Mouse (Mus musculus) forebrain, embryonic 11.5 days (tissue): Measurements from ENCODE around the gene Chst8. TPM values are rescaled to one million over a fixed set of nuclear protein-coding genes. Genes with fewer than 3 reads are reported as not detected.

ENCODE experiments used
- ATAC-seq: fragments of 200-750 bp; cut with Nextera tagmentation; replicated peaks from 2 replicates; pipeline ENCODE4 v1.8.0; 2017; ENCODE audit warnings: moderate TSS enrichment; ENCODE audit not compliant: low FRiP score
- DNase-seq: peaks from one replicate; pipeline ENCODE4 v3.0.0-alpha.2; 2017; ENCODE audit warnings: low spot score
- H3K27ac ChIP-seq: fragments of 300-500 bp; sonication (generic); 2 replicates; pipeline ENCODE4 v1.5.1; 2014; ENCODE audit warnings: low read depth, low read length
- H3K27me3 ChIP-seq: fragments of 300-500 bp; sonication (generic); 2 replicates; pipeline ENCODE4 v1.6.1; 2014; ENCODE audit warnings: mild to moderate bottlenecking, low read length, mixed read lengths; ENCODE audit not compliant: control insufficient read depth, insufficient read depth
- H3K36me3 ChIP-seq: fragments of 300-500 bp; sonication (generic); 2 replicates; pipeline ENCODE4 v1.6.1; 2014; ENCODE audit warnings: mild to moderate bottlenecking, low read length, moderate library complexity, mixed read lengths; ENCODE audit not compliant: control insufficient read depth, insufficient read depth
- H3K4me1 ChIP-seq: fragments of 300-500 bp; sonication (generic); replicated peaks from 2 replicates; pipeline ENCODE4 v1.6.1; 2014; ENCODE audit warnings: low read length, mixed read lengths; ENCODE audit not compliant: control insufficient read depth, insufficient read depth
- H3K4me2 ChIP-seq: fragments of 300-500 bp; sonication (generic); 2 replicates; pipeline ENCODE4 v1.6.1; 2014; ENCODE audit warnings: low read depth, mild to moderate bottlenecking, low read length, moderate library complexity, mixed read lengths; ENCODE audit not compliant: severe bottlenecking
- H3K4me3 ChIP-seq: fragments of 300-500 bp; sonication (generic); 2 replicates; pipeline ENCODE4 v1.5.1; 2014; ENCODE audit warnings: low read depth, low read length
- H3K9ac ChIP-seq: fragments of 300-500 bp; sonication (generic); 2 replicates; pipeline ENCODE4 v1.6.1; 2014; ENCODE audit warnings: low read length
- H3K9me3 ChIP-seq: fragments of 300-500 bp; sonication (generic); 2 replicates; pipeline ENCODE4 v1.6.1; 2016; ENCODE audit warnings: low read length, mixed read lengths; ENCODE audit not compliant: control insufficient read depth
- WGBS: fragments of 180-500 bp; shearing (Covaris S2); extraction: QIAGEN DNeasy Blood & Tissue Kit; methylation state at CpG from one replicate; pipeline ENCODE4 v1.1.7; 2014; 5-methylcytosine and 5-hydroxymethylcytosine counted together
- polyA plus RNA-seq: library from polyadenylated mRNA; unstranded; fragments of >200 nt; fragmentation: Nextera tagmentation; extraction: Ambion mirVana; gene quantifications from 2 replicates; pipeline ENCODE4 v1.2.1, GENCODE M21; 2014

The Chst8 gene
- polyA plus RNA-seq, 1 experiment from 2014 or later: 11.4 TPM

DNA sequence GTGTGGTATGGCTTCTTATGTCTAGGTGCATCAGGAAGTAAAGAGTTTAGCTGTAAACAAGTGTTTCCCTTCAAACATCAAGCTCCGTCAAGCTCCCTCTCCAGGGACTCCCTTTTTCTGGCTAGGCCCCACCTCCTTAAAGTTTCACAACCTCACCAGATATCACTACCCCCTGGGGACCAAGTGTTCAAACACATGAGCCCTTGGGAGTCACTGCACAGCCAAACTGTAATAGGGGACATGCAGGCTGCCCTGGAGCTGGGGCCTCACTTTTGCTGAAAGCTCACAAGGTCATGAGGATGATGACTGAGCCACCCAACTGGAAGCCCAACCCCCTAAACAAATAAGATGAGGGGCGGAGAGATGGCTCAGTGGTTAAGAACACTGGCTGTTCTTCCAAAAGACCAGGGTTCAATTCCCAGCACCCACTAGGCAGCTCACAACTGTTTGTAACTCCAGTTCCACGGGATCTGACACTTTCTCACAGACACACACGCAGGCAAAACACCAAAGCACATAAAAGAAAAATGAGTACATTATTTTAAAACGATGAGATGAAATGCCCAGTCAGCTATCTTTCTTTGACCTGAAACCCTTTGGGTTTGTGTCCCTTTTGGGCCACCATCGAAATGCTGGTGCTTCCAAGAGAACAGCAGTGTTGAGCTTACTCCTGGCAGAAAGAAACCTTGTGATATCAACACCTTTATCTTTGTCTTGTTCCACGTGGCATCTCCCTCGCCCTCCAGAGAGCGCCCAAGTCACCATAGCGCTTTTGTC, 179.4 kb downstream of the Chst8 start:
- ATAC-seq: no peak
- peaks cover 11% of the 10 kb centered on the region; the same call in 1 of the 2 replicates for H3K4me1 ChIP-seq
- H3K9ac ChIP-seq: no peak overlapping the region
- H3K36me3 ChIP-seq: no peaks in the 10 kb centered on the region
- H3K4me2 ChIP-seq: no peak overlapping the region
- H3K27ac ChIP-seq: no peak overlapping the region
- no peak for DNase-seq
- H3K9me3 ChIP-seq: no peaks in the 10 kb centered on the region
- no peaks in the 10 kb centered on the region for H3K27me3 ChIP-seq
- WGBS: 88% methylated on average over 10 of the region's 10 CpGs
- no peak overlapping the region for H3K4me3 ChIP-seq

DNA sequence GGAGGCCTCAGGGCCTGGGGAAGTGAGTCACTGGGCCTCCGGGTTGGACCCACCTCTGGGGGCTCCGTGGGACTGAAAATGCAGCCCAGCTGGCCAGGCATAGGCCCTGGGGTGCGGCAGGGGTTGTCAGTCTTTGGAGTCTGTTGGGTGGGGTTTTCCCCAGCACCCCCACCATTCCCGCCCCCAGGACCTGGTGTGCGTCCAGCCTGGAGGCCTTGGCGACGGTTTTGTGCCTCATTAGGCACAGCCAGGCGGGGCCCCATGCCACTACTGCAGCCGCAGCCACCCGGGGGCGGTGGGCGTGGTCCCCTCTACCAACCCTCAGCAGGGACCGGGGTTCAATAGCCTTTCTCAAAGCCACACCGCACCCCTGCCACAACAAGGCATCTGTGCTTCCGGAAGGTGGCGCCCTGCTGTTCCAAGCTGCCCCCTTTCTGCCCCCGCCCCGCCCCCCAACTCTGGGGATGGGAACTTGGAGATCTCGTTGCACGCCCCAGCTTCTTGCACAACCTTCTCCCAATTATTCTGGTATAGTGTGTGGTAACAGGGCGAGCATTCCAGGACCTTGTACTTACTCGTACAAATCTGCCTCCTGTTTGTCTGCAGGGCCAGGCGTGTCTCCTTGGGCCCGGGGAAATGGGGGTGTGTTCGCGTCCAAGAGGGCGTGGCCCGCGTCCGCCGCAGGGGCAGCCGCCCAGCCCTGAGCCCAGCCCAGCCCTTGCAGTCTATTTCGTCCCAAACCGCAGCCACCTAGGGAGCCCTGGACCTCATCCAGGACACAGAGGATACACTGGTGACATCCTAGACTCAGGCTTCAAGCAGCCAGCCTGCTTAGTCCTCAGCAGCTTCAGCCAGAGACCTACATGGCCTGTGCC, 182.1 kb downstream of the Chst8 start:
- Histone ChIP-seq H3K9me3 (no peaks in the 10 kb centered on the region), H3K9ac (peak overlapping the region; percentile 55), H3K4me3 (peak overlapping the region; percentile 30), H3K4me1 (peaks cover 11% of the 10 kb centered on the region; the same call in 1 of the 2 replicates), H3K36me3 (no peaks in the 10 kb centered on the region), H3K27ac (peak overlapping the region; percentile 68), H3K27me3 (no peaks in the 10 kb centered on the region), H3K4me2 (peak overlapping the region; percentile 62)
- ATAC-seq: peak; percentile 87
- 2% methylated on average over 34 of the region's 34 CpGs for WGBS
- peak; percentile 91 for DNase-seq

DNA sequence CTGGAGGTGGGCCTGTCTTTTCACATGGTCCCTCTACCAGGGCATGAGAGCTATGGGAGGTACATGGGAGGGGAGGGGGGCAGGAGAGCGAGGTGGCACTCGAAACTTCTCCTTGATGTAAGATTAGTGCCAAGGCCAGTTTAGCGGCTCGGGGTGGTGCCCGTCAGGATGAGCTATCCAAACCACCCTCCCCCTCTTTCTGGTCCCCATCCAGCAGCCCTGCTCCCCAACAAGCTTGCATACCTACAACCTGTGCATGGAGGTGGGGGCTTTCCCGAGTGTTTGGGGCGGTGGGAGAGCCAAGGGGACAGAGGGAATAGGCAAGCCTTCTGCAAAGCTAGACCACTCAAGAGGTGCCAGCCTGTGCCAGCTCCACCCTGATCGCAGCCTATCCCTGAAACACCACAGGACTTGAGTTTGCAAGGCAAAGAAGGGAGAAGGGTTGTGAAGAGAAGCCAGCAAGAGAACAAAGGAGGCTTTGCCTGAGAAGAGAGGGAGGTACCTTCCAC, 182.8 kb downstream of the Chst8 start:
- peak overlapping the region; percentile 55 for H3K9ac ChIP-seq
- peaks cover 11% of the 10 kb centered on the region; the same call in 1 of the 2 replicates for H3K4me1 ChIP-seq
- DNase-seq (no peak), ATAC-seq (no peak; the same call in 1 of the 2 replicates)
- no peaks in the 10 kb centered on the region for H3K27me3 ChIP-seq
- peak overlapping the region; percentile 68 for H3K27ac ChIP-seq
- no peaks in the 10 kb centered on the region for H3K9me3 ChIP-seq
- peak overlapping the region; percentile 62 for H3K4me2 ChIP-seq
- no peaks in the 10 kb centered on the region for H3K36me3 ChIP-seq
- 40% methylated on average over 8 of the region's 8 CpGs for WGBS
- H3K4me3 ChIP-seq: peak overlapping the region; percentile 30; the same call in 1 of the 2 replicates

Other genes with a start within 250 kb of the Chst8 start
- 22.4 and 24.3 TPM in 2 replicates for gene Kctd15, start 156.0 kb downstream of the Chst8 start, polyA plus RNA-seq
- gene Pepd, start 99.7 kb upstream of the Chst8 start, polyA plus RNA-seq: 58.4 and 65.5 TPM in 2 replicates
- gene Cebpg, start 243.9 kb upstream of the Chst8 start, polyA plus RNA-seq: 47.5 and 53.9 TPM in 2 replicates